Mouse (Mus musculus) thymus, adult 2 months (tissue): ENCODE data around the gene Cfl1. TPM values are rescaled to one million over a fixed set of nuclear protein-coding genes. Genes with fewer than 3 reads are reported as not detected.

Experiments
- DNase-seq: peaks from one replicate; pipeline ENCODE4 v3.0.0; 2021
- H3K27ac ChIP-seq: fragments of 200-500 bp; 2 replicates; pipeline ENCODE4 v1.5.1; 2012; ENCODE audit warnings: low read length, control low read depth; ENCODE audit not compliant: control insufficient read depth, insufficient read depth
- H3K27me3 ChIP-seq: fragments of 200-500 bp; 2 replicates; pipeline ENCODE4 v1.6.1; 2012; ENCODE audit warnings: mild to moderate bottlenecking, low read length, moderate library complexity, mixed read lengths; ENCODE audit not compliant: control insufficient read depth, insufficient read depth
- H3K36me3 ChIP-seq: fragments of 200-500 bp; 2 replicates; pipeline ENCODE4 v1.6.1; 2012; ENCODE audit warnings: mild to moderate bottlenecking, low read length, moderate library complexity; ENCODE audit not compliant: control insufficient read depth, insufficient read depth
- H3K4me1 ChIP-seq: fragments of 200-500 bp; replicated peaks from 2 replicates; pipeline ENCODE4 v1.6.1; 2012; ENCODE audit warnings: low read length; ENCODE audit not compliant: control insufficient read depth, insufficient read depth
- H3K4me3 ChIP-seq: fragments of 200-500 bp; 2 replicates; pipeline ENCODE4 v1.5.1; 2012; ENCODE audit warnings: mild to moderate bottlenecking, low read length, control low read depth, moderate library complexity; ENCODE audit not compliant: control insufficient read depth, insufficient read depth
- CTCF ChIP-seq: fragments of 200-500 bp; IDR thresholded peaks from 2 replicates; pipeline ENCODE4 v1.5.1; 2012; ENCODE audit warnings: mild to moderate bottlenecking, control low read depth, low read length, moderate library complexity, borderline replicate concordance; ENCODE audit not compliant: control insufficient read depth, poor library complexity, insufficient read depth; ENCODE audit errors: extremely low read depth
- POLR2A ChIP-seq: fragments of 200-500 bp; IDR thresholded peaks from 2 replicates; pipeline ENCODE4 v1.6.1; 2012; ENCODE audit warnings: mild to moderate bottlenecking, low read length, control low read depth, moderate library complexity; ENCODE audit not compliant: control insufficient read depth, poor library complexity, insufficient read depth; ENCODE audit errors: extremely low read depth
- WGBS: fragments of 180-500 bp; shearing (Covaris S2); methylation state at CpG from one replicate; pipeline ENCODE4 v1.1.7; 2018; 5-methylcytosine and 5-hydroxymethylcytosine counted together
- polyA plus RNA-seq: library from polyadenylated mRNA; depleted of rRNA; stranded (reverse); fragments of >200 nt; gene quantifications from 2 replicates; pipeline ENCODE4 v1.2.3, GENCODE M21; 2012; rRNA removed

The Cfl1 gene
- polyA plus RNA-seq, 1 experiment, result 1,557 TPM

DNA sequence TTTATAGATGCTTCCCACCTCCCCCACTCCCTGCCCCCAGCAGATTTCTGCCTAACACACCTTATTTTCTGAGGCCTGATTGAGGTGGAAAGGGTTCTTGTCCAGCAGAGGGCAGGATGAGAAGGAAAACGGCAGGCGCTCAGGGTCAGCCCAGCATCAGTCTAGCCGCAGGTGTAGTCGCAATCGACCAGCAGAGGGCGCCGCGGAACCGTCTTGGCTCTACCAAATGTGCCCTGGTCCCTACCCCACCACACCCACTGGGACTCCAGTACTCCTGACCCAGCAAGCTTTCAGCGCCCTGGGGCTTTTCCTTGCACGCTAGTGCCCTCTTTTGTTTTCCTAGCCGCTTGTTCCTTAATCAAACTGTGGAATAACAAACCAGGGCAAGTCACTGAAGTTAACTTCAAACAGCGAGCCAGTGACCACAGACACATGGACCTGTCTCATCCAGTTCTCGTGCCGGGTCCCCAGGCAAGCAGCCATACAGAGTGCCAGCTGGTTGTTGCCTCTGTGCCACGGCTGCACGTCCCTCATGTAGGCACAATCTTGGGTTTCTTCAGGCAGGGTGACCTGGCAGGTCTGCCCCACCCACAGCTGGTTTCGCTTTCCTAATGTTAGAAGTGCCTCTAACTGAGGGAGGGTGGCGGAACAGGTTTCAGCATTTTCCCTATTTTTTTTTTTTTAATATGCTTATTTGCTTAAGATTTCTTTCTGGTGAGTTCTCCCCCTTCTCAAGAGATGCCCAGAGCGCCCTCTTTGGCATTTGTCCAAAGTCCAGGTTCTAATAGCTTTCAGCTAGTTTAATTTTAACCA, 39.3 kb downstream of the Cfl1 start:
- TF ChIP-seq POLR2A (no peak), CTCF (peak; percentile 96)
- H3K27me3 ChIP-seq, result no peaks in the 10 kb centered on the region
- H3K4me3 ChIP-seq, result 0 out of 2 replicates have a peak overlapping the region, but pooled peaks have one; percentile 5
- DNase-seq, result peak; percentile 94
- H3K4me1 ChIP-seq, result peaks cover 10% of the 10 kb centered on the region
- H3K27ac ChIP-seq, result no peak overlapping the region
- H3K36me3 ChIP-seq, result no peaks in the 10 kb centered on the region
- WGBS, result 18% methylated on average over 20 of the region's 20 CpGs

- Histone ChIP-seq H3K27me3 (no peaks in the 10 kb centered on the region), H3K27ac (no peak overlapping the region), H3K36me3 (no peaks in the 10 kb centered on the region), H3K4me3 (no peak overlapping the region), H3K4me1 (peaks cover 10% of the 10 kb centered on the region)
- no peak for DNase-seq
- 88% methylated on average over 7 of the region's 7 CpGs for WGBS
- TF ChIP-seq CTCF (no peak), POLR2A (no peak)
Observed at GRCm38 (mm10) chr19:5530138-5530524, 39.9 kb downstream of the Cfl1 start.

DNA sequence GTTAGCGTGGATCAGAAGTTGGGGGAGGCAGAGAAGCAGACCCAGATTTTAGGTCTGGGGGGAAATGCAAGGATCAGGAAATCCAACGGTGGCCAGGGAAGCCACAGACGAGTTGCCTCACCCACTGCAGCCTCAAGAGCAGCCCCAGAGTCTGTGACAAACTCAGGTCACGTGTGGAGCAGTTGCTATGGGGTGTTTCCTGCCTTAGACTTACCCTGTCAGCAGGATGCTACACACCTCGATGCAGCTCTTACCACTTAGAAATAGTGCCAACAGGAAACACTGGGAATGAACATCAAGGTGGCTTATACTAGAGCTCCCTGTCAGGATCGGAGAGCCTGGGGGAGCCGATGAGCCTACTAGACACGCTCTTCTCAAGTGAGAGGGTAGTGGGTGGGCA, 42.3 kb downstream of the Cfl1 start:
- H3K27me3 ChIP-seq, result no peaks in the 10 kb centered on the region
- WGBS, result 49% methylated on average over 8 of the region's 8 CpGs
- no peak for DNase-seq
- TF ChIP-seq POLR2A (no peak), CTCF (no peak)
- H3K27ac ChIP-seq, result no peak overlapping the region
- peaks cover 10% of the 10 kb centered on the region for H3K4me1 ChIP-seq
- H3K36me3 ChIP-seq, result no peaks in the 10 kb centered on the region
- no peak overlapping the region for H3K4me3 ChIP-seq

GRCm38 (mm10) chr19:5538786-5539185, 48.5 kb downstream of the Cfl1 start:
- no peak overlapping the region for H3K27ac ChIP-seq
- H3K36me3 ChIP-seq, result no peaks in the 10 kb centered on the region
- TF ChIP-seq CTCF, result no peak
- TF ChIP-seq POLR2A, result no peak
- no peaks in the 10 kb centered on the region for H3K27me3 ChIP-seq
- WGBS, result 93% methylated on average over 8 of the region's 8 CpGs
- H3K4me1 ChIP-seq, result no peaks in the 10 kb centered on the region
- DNase-seq, result no peak
- no peak overlapping the region for H3K4me3 ChIP-seq

GRCm38 (mm10) chr19:5543362-5543761, 53.1 kb downstream of the Cfl1 start:
- Histone ChIP-seq H3K36me3 (no peaks in the 10 kb centered on the region), H3K27ac (no peak overlapping the region), H3K27me3 (no peaks in the 10 kb centered on the region), H3K4me3 (no peak overlapping the region), H3K4me1 (no peaks in the 10 kb centered on the region)
- DNase-seq, result no peak
- TF ChIP-seq CTCF (no peak), POLR2A (no peak)
- WGBS, result 88% methylated on average over 9 of the region's 9 CpGs

DNA sequence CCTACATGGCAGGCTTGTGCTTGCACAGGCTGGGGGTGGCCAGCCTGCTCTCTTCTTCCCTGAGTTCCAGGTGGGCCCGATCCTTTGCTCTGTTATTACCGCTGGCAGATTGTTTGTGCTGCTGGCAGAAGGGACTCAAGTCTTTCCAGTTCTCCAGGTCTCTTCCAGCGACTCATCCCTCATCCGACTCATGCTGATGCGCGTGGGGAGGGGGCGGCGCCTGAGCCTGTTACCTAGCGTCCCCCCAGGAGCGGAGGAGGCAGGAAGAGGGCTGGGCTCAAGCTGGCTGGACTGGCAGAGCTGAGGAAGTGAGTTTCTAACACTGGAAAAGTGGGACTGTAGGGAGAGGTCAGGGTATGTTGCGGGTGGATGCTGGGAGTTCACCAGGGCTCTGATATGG, 53.8 kb downstream of the Cfl1 start:
- no peak overlapping the region for H3K4me3 ChIP-seq
- H3K27ac ChIP-seq, result no peak overlapping the region
- WGBS, result 90% methylated on average over 11 of the region's 11 CpGs
- no peaks in the 10 kb centered on the region for H3K36me3 ChIP-seq
- no peaks in the 10 kb centered on the region for H3K27me3 ChIP-seq
- TF ChIP-seq POLR2A (no peak), CTCF (no peak)
- no peaks in the 10 kb centered on the region for H3K4me1 ChIP-seq
- no peak for DNase-seq

Other genes with a start within 250 kb of the Cfl1 start
- gene Pacs1, start 217.3 kb upstream of the Cfl1 start, polyA plus RNA-seq, result 58.9 and 64.9 TPM in 2 replicates
- gene Sf3b2, start 195.0 kb upstream of the Cfl1 start, polyA plus RNA-seq, result 213 and 250 TPM in 2 replicates
- 4.8 and 6.3 TPM in 2 replicates for gene Gal3st3, start 192.1 kb upstream of the Cfl1 start, polyA plus RNA-seq
- gene Catsper1, start 154.7 kb upstream of the Cfl1 start, polyA plus RNA-seq, result not detected in 2 replicates
- gene Cst6, start 140.9 kb upstream of the Cfl1 start, polyA plus RNA-seq, result 60.2 and 101 TPM in 2 replicates
- gene Eif1ad, start 123.7 kb upstream of the Cfl1 start, polyA plus RNA-seq, result 50.0 and 51.3 TPM in 2 replicates
- 294 and 314 TPM in 2 replicates for gene Banf1, start 123.3 kb upstream of the Cfl1 start, polyA plus RNA-seq
- 41.6 and 48.9 TPM in 2 replicates for gene Sart1, start 101.8 kb upstream of the Cfl1 start, polyA plus RNA-seq
- gene Tsga10ip, start 87.9 kb upstream of the Cfl1 start, polyA plus RNA-seq, result 0.14 and 0.59 TPM in 2 replicates
- 112 and 133 TPM in 2 replicates for gene Drap1, start 65.5 kb upstream of the Cfl1 start, polyA plus RNA-seq
- gene AI837181, start 65.3 kb upstream of the Cfl1 start, polyA plus RNA-seq, result 145 and 149 TPM in 2 replicates
- 0.16 TPM in 1 of 2 replicates, not detected in the other for gene Fosl1, start 42.9 kb upstream of the Cfl1 start, polyA plus RNA-seq
- 8.1 and 8.2 TPM in 2 replicates for gene Ccdc85b, start 32.6 kb upstream of the Cfl1 start, polyA plus RNA-seq
- 142 and 157 TPM in 2 replicates for gene Fibp, start 29.8 kb upstream of the Cfl1 start, polyA plus RNA-seq
- gene Ctsw, start 21.9 kb upstream of the Cfl1 start, polyA plus RNA-seq, result 49.1 and 54.3 TPM in 2 replicates
- gene Efemp2, start 16.5 kb upstream of the Cfl1 start, polyA plus RNA-seq, result 17.3 and 21.6 TPM in 2 replicates
- 127 and 149 TPM in 2 replicates for gene Mus81, start 2.1 kb upstream of the Cfl1 start, polyA plus RNA-seq
- 3.3 and 3.5 TPM in 2 replicates for gene 1700020D05Rik, start 13.3 kb downstream of the Cfl1 start, polyA plus RNA-seq
- gene Snx32, start 20.1 kb downstream of the Cfl1 start, polyA plus RNA-seq, result 20.0 and 22.6 TPM in 2 replicates
- 1.4 and 1.9 TPM in 2 replicates for gene Ovol1, start 70.2 kb downstream of the Cfl1 start, polyA plus RNA-seq
- 35.0 and 38.9 TPM in 2 replicates for gene Ap5b1, start 77.6 kb downstream of the Cfl1 start, polyA plus RNA-seq
- 87.0 and 96.5 TPM in 2 replicates for gene Rnaseh2c, start 111.4 kb downstream of the Cfl1 start, polyA plus RNA-seq
- 90.0 and 106 TPM in 2 replicates for gene Kat5, start 119.8 kb downstream of the Cfl1 start, polyA plus RNA-seq
- 112 and 142 TPM in 2 replicates for gene Rela, start 147.0 kb downstream of the Cfl1 start, polyA plus RNA-seq
- gene Sipa1, start 173.3 kb downstream of the Cfl1 start, polyA plus RNA-seq, result 267 and 301 TPM in 2 replicates
- gene Map3k11, start 198.3 kb downstream of the Cfl1 start, polyA plus RNA-seq, result 141 and 144 TPM in 2 replicates
- 421 and 455 TPM in 2 replicates for gene Pcnx3, start 198.5 kb downstream of the Cfl1 start, polyA plus RNA-seq
- 0.97 and 1.0 TPM in 2 replicates for gene Kcnk7, start 213.9 kb downstream of the Cfl1 start, polyA plus RNA-seq
- 55.6 and 61.8 TPM in 2 replicates for gene Ehbp1l1, start 235.9 kb downstream of the Cfl1 start, polyA plus RNA-seq
- 300 and 312 TPM in 2 replicates for gene Fam89b, start 239.2 kb downstream of the Cfl1 start, polyA plus RNA-seq